Mouse (Mus musculus) granulocyte monocyte progenitor cell, adult 5-6 weeks (primary cell): ENCODE data around the gene Cramp1l. TPM values are rescaled to one million over a fixed set of nuclear protein-coding genes. Genes with fewer than 3 reads are reported as not detected.
A peak's percentile ranks its signal among the peaks of the same experiment; 100 is the strongest.
"Not testable (repeated sequence)": the region's sequence is repeated elsewhere in the genome, so short reads cannot be mapped to it uniquely, and the experiment has no call there.

Experiments used
- ATAC-seq: replicated peaks from 2 replicates; pipeline ENCODE4 v1.8.0; 2016; ENCODE audit warnings: mild to moderate bottlenecking, moderate TSS enrichment, inconsistent platforms; ENCODE audit not compliant: poor library complexity, severe bottlenecking
- total RNA-seq, 2 experiments: library from RNA; stranded (forward) in 1 of 2; stranded (reverse) in 1 of 2; fragments of 200-712, 200-1000 nt in 1 of 2; fragments of >200 nt in 1 of 2; fragmentation: Nextera tagmentation in 1 of 2; gene quantifications; 2 replicates each; pipeline ENCODE4 v1.2.3; 2014 to 2017

Gene Cramp1l
- total RNA-seq, 2 experiments from 2014 or later = 8.2 to 27.3 TPM

GRCm38 (mm10) chr17:24960135-24960851 is 55.3 kb downstream of the Cramp1l start, which contains the start of gene Jpt2:
Jpt2 (minus strand) TSS chr17:24960689.
- peak; percentile 98 for ATAC-seq

GRCm38 (mm10) chr17:24959371-24959770 is 56.2 kb downstream of the Cramp1l start:
- no peak for ATAC-seq

- no peak for ATAC-seq
Observed at GRCm38 (mm10) chr17:24953291-24953690, 62.3 kb downstream of the Cramp1l start.

- no peak for ATAC-seq
Observed at GRCm38 (mm10) chr17:24950671-24951070, 64.9 kb downstream of the Cramp1l start.

GRCm38 (mm10) chr17:24948204-24948603 is 67.4 kb downstream of the Cramp1l start:
- no peak for ATAC-seq

GRCm38 (mm10) chr17:24943589-24943988 is 72.0 kb downstream of the Cramp1l start:
- ATAC-seq = not testable (repeated sequence)

- no peak for ATAC-seq
Observed at GRCm38 (mm10) chr17:24943036-24943435, 72.6 kb downstream of the Cramp1l start.

- peak; percentile 65; the same call in 1 of the 2 replicates for ATAC-seq
Observed at GRCm38 (mm10) chr17:24942453-24942852, 73.1 kb downstream of the Cramp1l start.

GRCm38 (mm10) chr17:24937266-24937665 is 78.3 kb downstream of the Cramp1l start:
- no peak for ATAC-seq

- peak; percentile 92 for ATAC-seq
Observed at GRCm38 (mm10) chr17:24936259-24937237, 79.0 kb downstream of the Cramp1l start, which contains the start of gene Mapk8ip3. Mapk8ip3 (minus strand) TSS chr17:24936977.

- ATAC-seq = peak; percentile 15
Observed at GRCm38 (mm10) chr17:24935666-24936065, 79.9 kb downstream of the Cramp1l start.

- no peak for ATAC-seq
Observed at GRCm38 (mm10) chr17:24934926-24935325, 80.7 kb downstream of the Cramp1l start.

- no peak for ATAC-seq
Observed at GRCm38 (mm10) chr17:24933163-24933562, 82.4 kb downstream of the Cramp1l start.

- ATAC-seq = no peak
Observed at GRCm38 (mm10) chr17:24932431-24932830, 83.2 kb downstream of the Cramp1l start.

- ATAC-seq = no peak
Observed at GRCm38 (mm10) chr17:24929506-24929905, 86.1 kb downstream of the Cramp1l start.

GRCm38 (mm10) chr17:24923246-24923645 is 92.3 kb downstream of the Cramp1l start:
- ATAC-seq = no peak

- no peak for ATAC-seq
Observed at GRCm38 (mm10) chr17:24913984-24914383, 101.6 kb downstream of the Cramp1l start.
